Mouse (Mus musculus): ENCODE data around the gene Gm20388. TPM values are rescaled to one million over a fixed set of nuclear protein-coding genes. Genes with fewer than 3 reads are reported as not detected.
A peak's percentile ranks its signal among the peaks of the same experiment; 100 is the strongest.

Gene Gm20388
- polyA plus RNA-seq, 2 experiments = 8.5 TPM; not detected in 1

- ATAC-seq (ENCODE audit: insufficient read depth) = peak; percentile 66
- DNase-seq (ENCODE audit: low read depth in 3 of 3, low spot score in 3 of 3) = no peak
- Histone ChIP-seq H3K36me3 (replicated peaks; ENCODE audit: control insufficient read depth, insufficient read depth, low read depth) (no peaks in the 10 kb centered on the region), H3K4me2 (ENCODE audit: low read depth) (peak overlapping the region; percentile 69), H3K4me1 (replicated peaks; ENCODE audit: control insufficient read depth in 2 of 2, insufficient read depth in 2 of 2, low read length in 1 of 2) (peaks cover 12 to 31% of the 10 kb centered on the region in 2 experiments), H3K27me3 (ENCODE audit: control insufficient read depth, insufficient read depth, low read length) (no peaks in the 10 kb centered on the region), H3K27ac (peak overlapping the region; percentile 59), H3K4me3 (ENCODE audit: insufficient read depth in 1 of 2, low read depth in 2 of 2, low read length in 2 of 2) (peak overlapping the region; percentile 37 to 39), H3K9ac (replicated peaks) (peak overlapping the region; percentile 57), H3K9me3 (ENCODE audit: control insufficient read depth, low read length) (no peaks in the 10 kb centered on the region)
- TF ChIP-seq CTCF (IDR thresholded peaks at IDR 0.05; ENCODE audit: low read depth) = no peak
- no peak for TF ChIP-seq EP300 (IDR thresholded peaks at IDR 0.05; ENCODE audit: low read depth)
- 16% methylated on average over 12 of the region's 12 CpGs for WGBS (ENCODE audit: insufficient replicate concordance)
These were observed 2645.7 kb downstream of the Gm20388 start for GRCm38 (mm10) chr8:122556030-122557009.

- H3K9ac ChIP-seq (replicated peaks) = no peak overlapping the region; the same call in 1 of the 2 replicates
- TF ChIP-seq EP300 (IDR thresholded peaks at IDR 0.05; ENCODE audit: low read depth) (no peak), CTCF (IDR thresholded peaks at IDR 0.05; ENCODE audit: low read depth) (no peak)
- H3K36me3 ChIP-seq (replicated peaks; ENCODE audit: control insufficient read depth, insufficient read depth, low read depth) = no peaks in the 10 kb centered on the region
- H3K4me1 ChIP-seq (replicated peaks; ENCODE audit: control insufficient read depth in 2 of 2, insufficient read depth in 2 of 2, low read length in 1 of 2) = peaks cover 12 to 27% of the 10 kb centered on the region in 2 experiments
- peak overlapping the region; percentile 45 for H3K27ac ChIP-seq
- peak overlapping the region; percentile 69 for H3K4me2 ChIP-seq (ENCODE audit: low read depth)
- ATAC-seq (ENCODE audit: insufficient read depth) (peak; percentile 8; the same call in 1 of the 2 replicates), DNase-seq (ENCODE audit: low read depth in 3 of 3, low spot score in 3 of 3) (no peak)
- H3K9me3 ChIP-seq (ENCODE audit: control insufficient read depth, low read length) = no peaks in the 10 kb centered on the region
- H3K4me3 ChIP-seq (ENCODE audit: insufficient read depth in 1 of 2, low read depth in 2 of 2, low read length in 2 of 2) = peak overlapping the region in 1 of 2 experiments; percentile 39; a peak in 1 of 4 replicates
- no peaks in the 10 kb centered on the region for H3K27me3 ChIP-seq (ENCODE audit: control insufficient read depth, insufficient read depth, low read length)
- whole genome bisulfite sequencing (ENCODE audit: insufficient replicate concordance) = 18% methylated on average over 10 of the region's 10 CpGs
These were observed 2646.8 kb downstream of the Gm20388 start for GRCm38 (mm10) chr8:122557248-122558038.

- Histone ChIP-seq H3K4me3 (ENCODE audit: insufficient read depth in 1 of 2, low read depth in 2 of 2, low read length in 2 of 2) (no peak overlapping the region), H3K9ac (replicated peaks) (no peak overlapping the region), H3K4me2 (ENCODE audit: low read depth) (no peak overlapping the region), H3K27ac (no peak overlapping the region), H3K9me3 (ENCODE audit: control insufficient read depth, low read length) (no peaks in the 10 kb centered on the region), H3K4me1 (replicated peaks; ENCODE audit: control insufficient read depth in 2 of 2, insufficient read depth in 2 of 2, low read length in 1 of 2) (peaks cover 12 to 26% of the 10 kb centered on the region in 2 experiments), H3K36me3 (replicated peaks; ENCODE audit: control insufficient read depth, insufficient read depth, low read depth) (no peaks in the 10 kb centered on the region), H3K27me3 (ENCODE audit: control insufficient read depth, insufficient read depth, low read length) (no peaks in the 10 kb centered on the region)
- 27% methylated on average over 11 of the region's 12 CpGs for WGBS (ENCODE audit: insufficient replicate concordance)
- TF ChIP-seq CTCF (IDR thresholded peaks at IDR 0.05; ENCODE audit: low read depth) (no peak; the same call in 1 of the 2 replicates), EP300 (IDR thresholded peaks at IDR 0.05; ENCODE audit: low read depth) (no peak)
- DNase-seq (ENCODE audit: low read depth in 3 of 3, low spot score in 3 of 3) (no peak), ATAC-seq (ENCODE audit: insufficient read depth) (no peak)
These were observed 2648.2 kb downstream of the Gm20388 start for GRCm38 (mm10) chr8:122558671-122559349.

- 38% methylated on average over 5 of the region's 5 CpGs for WGBS (ENCODE audit: insufficient replicate concordance)
- no peak for TF ChIP-seq CTCF (IDR thresholded peaks at IDR 0.05; ENCODE audit: low read depth)
- Histone ChIP-seq H3K27ac (no peak overlapping the region), H3K9me3 (ENCODE audit: control insufficient read depth, low read length) (no peaks in the 10 kb centered on the region), H3K4me3 (ENCODE audit: insufficient read depth in 1 of 2, low read depth in 2 of 2, low read length in 2 of 2) (no peak overlapping the region), H3K4me2 (ENCODE audit: low read depth) (no peak overlapping the region), H3K4me1 (replicated peaks; ENCODE audit: control insufficient read depth in 2 of 2, insufficient read depth in 2 of 2, low read length in 1 of 2) (peaks cover 9 to 16% of the 10 kb centered on the region in 2 experiments), H3K27me3 (ENCODE audit: control insufficient read depth, insufficient read depth, low read length) (no peaks in the 10 kb centered on the region), H3K36me3 (replicated peaks; ENCODE audit: control insufficient read depth, insufficient read depth, low read depth) (no peaks in the 10 kb centered on the region), H3K9ac (replicated peaks) (no peak overlapping the region)
- DNase-seq (ENCODE audit: low read depth in 3 of 3, low spot score in 3 of 3) = no peak
- ATAC-seq (ENCODE audit: insufficient read depth) = no peak
These were observed 2650.6 kb downstream of the Gm20388 start for GRCm38 (mm10) chr8:122561199-122561598.

Measured in liver, embryonic 14.5 days (tissue).